Comparison of ENCODE assay signal across 14 mouse cellular contexts in the genomic region with DNA sequence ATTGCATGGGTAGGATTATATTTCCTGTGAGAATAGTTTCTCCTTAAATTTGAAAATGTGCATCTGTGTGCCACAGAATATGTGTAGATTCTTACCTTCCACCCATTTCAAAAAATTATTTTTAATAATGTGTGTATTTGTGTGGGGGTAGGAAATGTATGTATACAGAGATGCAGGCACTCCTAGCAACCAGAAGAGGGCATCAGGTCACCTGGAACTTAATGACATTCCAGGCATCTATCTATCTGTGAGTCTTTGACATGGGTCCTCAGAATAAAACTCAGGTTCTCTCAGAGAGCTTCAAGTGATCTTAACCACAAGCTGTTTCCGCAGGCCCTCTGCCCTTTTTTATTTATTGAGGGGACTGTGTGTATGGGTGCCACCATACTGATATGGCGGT. TPM values are rescaled to one million over a fixed set of nuclear protein-coding genes. Genes with fewer than 3 reads are reported as not detected.
DNase-seq lines count a peak whose midpoint lies in the region; ATAC-seq and TF ChIP-seq lines count a peak whose summit lies in the region.
"Had no signal": no experiment of that assay in that cellular context is flagged by ENCODE, and none has a peak within 500 bp of the region (broad histone marks: within the 10 kb centered on the region; RNA-seq: fewer than 3 reads in every experiment).

No protein-coding gene starts in this region.

- no peak overlapping the region for H3K4me2 ChIP-seq in midbrain, embryonic 14.5 days (ENCODE audit: low read length)
- H3K4me2 ChIP-seq in midbrain, embryonic 16.5 days (ENCODE audit: low read length), result no peak overlapping the region
- no peak overlapping the region for H3K4me2 ChIP-seq in stomach, postnatal 0 days (replicated peaks; ENCODE audit: low read depth)
- H3K4me2 ChIP-seq: embryonic facial prominence, embryonic 12.5 days; hindbrain, embryonic 15.5 days had no signal

- no peaks in the 10 kb centered on the region for H3K9me3 ChIP-seq in midbrain, embryonic 14.5 days (ENCODE audit: control insufficient read depth, low read length)
- H3K9me3 ChIP-seq in midbrain, embryonic 16.5 days (replicated peaks; ENCODE audit: control insufficient read depth, low read length, poor library complexity, severe bottlenecking), result no peaks in the 10 kb centered on the region
- H3K9me3 ChIP-seq in stomach, postnatal 0 days (ENCODE audit: control insufficient read depth, low read length), result no peaks in the 10 kb centered on the region
- H3K9me3 ChIP-seq: embryonic facial prominence, embryonic 12.5 days; hindbrain, embryonic 15.5 days had no signal

- DNase-seq in embryo, embryonic 10.5 days (ENCODE audit: low spot score), result peak; percentile 40
- no peak for DNase-seq in embryo, embryonic 11 days
- DNase-seq in midbrain, embryonic 14.5 days, result peak; percentile 31
- DNase-seq in stomach, postnatal 0 days (ENCODE audit: low spot score), result no peak
- no peak for DNase-seq in ovary, adult 18-20 months (ENCODE audit: low spot score)
- DNase-seq in urinary bladder, postnatal 14 days (ENCODE audit: low spot score), result no peak
- DNase-seq: adrenal gland, adult 8-10 months; kidney, postnatal 25 days; lung, adult 18-20 months; thymus, adult 18-20 months had no signal

- no peaks in the 10 kb centered on the region for H3K4me1 ChIP-seq in midbrain, embryonic 14.5 days (ENCODE audit: control insufficient read depth, insufficient read depth, low read length)
- peaks cover 6% of the 10 kb centered on the region for H3K4me1 ChIP-seq in midbrain, embryonic 16.5 days (ENCODE audit: control insufficient read depth, insufficient read depth, low read length)
- H3K4me1 ChIP-seq in stomach, postnatal 0 days (replicated peaks; ENCODE audit: control insufficient read depth, insufficient read depth), result no peaks in the 10 kb centered on the region

- H3K27me3 ChIP-seq in midbrain, embryonic 14.5 days (ENCODE audit: control insufficient read depth, insufficient read depth, low read length), result no peaks in the 10 kb centered on the region
- H3K27me3 ChIP-seq in midbrain, embryonic 16.5 days (ENCODE audit: control insufficient read depth, insufficient read depth, low read depth, low read length), result no peaks in the 10 kb centered on the region
- H3K27me3 ChIP-seq in stomach, postnatal 0 days (ENCODE audit: control insufficient read depth, insufficient read depth, low read length), result no peaks in the 10 kb centered on the region
- H3K27me3 ChIP-seq: embryonic facial prominence, embryonic 12.5 days; hindbrain, embryonic 15.5 days had no signal

- no peak overlapping the region for H3K4me3 ChIP-seq in midbrain, embryonic 14.5 days (replicated peaks; ENCODE audit: low read depth, low read length)
- H3K4me3 ChIP-seq in midbrain, embryonic 16.5 days (ENCODE audit: low read depth, low read length), result no peak overlapping the region
- H3K4me3 ChIP-seq in stomach, postnatal 0 days (ENCODE audit: low read depth, low read length), result no peak overlapping the region
- H3K4me3 ChIP-seq: embryonic facial prominence, embryonic 12.5 days; hindbrain, embryonic 15.5 days had no signal

- WGBS in midbrain, embryonic 14.5 days, result 87% methylated on average over 2 of the region's 2 CpGs
- 87% methylated on average over 2 of the region's 2 CpGs for WGBS in midbrain, embryonic 16.5 days
- WGBS in stomach, postnatal 0 days, result 77% methylated on average over 2 of the region's 2 CpGs

- H3K9ac ChIP-seq in midbrain, embryonic 14.5 days (replicated peaks; ENCODE audit: low read length), result no peak overlapping the region
- H3K9ac ChIP-seq in midbrain, embryonic 16.5 days (ENCODE audit: low read depth, low read length), result no peak overlapping the region
- H3K9ac ChIP-seq in stomach, postnatal 0 days (ENCODE audit: low read length), result no peak overlapping the region
- H3K9ac ChIP-seq: embryonic facial prominence, embryonic 12.5 days; hindbrain, embryonic 15.5 days had no signal

- H3K27ac ChIP-seq in midbrain, embryonic 14.5 days (replicated peaks; ENCODE audit: low read depth, low read length), result no peak overlapping the region
- H3K27ac ChIP-seq in midbrain, embryonic 16.5 days (ENCODE audit: low read length), result no peak overlapping the region
- H3K27ac ChIP-seq in stomach, postnatal 0 days (replicated peaks), result no peak overlapping the region
- H3K27ac ChIP-seq: embryonic facial prominence, embryonic 12.5 days; hindbrain, embryonic 15.5 days had no signal

- no peak for ATAC-seq in midbrain, embryonic 14.5 days (ENCODE audit: low FRiP score, low TSS enrichment)
- ATAC-seq in midbrain, embryonic 16.5 days, result no peak
- ATAC-seq in erythroblast, adult 5-6 weeks (replicated peaks; ENCODE audit: low FRiP score, poor library complexity, severe bottlenecking), result peak; percentile 70
- ATAC-seq in stomach, postnatal 0 days (ENCODE audit: low FRiP score, low TSS enrichment), result no peak

- peak; percentile 65 for TF ChIP-seq CTCF in stomach, postnatal 0 days (IDR thresholded peaks at IDR 0.05; ENCODE audit: low read depth)

- no peak for TF ChIP-seq EP300 in stomach, postnatal 0 days (optimal IDR thresholded peaks at IDR 0.05)

- H3K36me3 ChIP-seq in midbrain, embryonic 14.5 days (ENCODE audit: control insufficient read depth, insufficient read depth, low read length), result no peaks in the 10 kb centered on the region
- no peaks in the 10 kb centered on the region for H3K36me3 ChIP-seq in midbrain, embryonic 16.5 days (ENCODE audit: control insufficient read depth, insufficient read depth, low read length)
- no peaks in the 10 kb centered on the region for H3K36me3 ChIP-seq in stomach, postnatal 0 days (ENCODE audit: control insufficient read depth, insufficient read depth, low read length)
- H3K36me3 ChIP-seq: embryonic facial prominence, embryonic 12.5 days; hindbrain, embryonic 15.5 days had no signal

RNA-seq across cellular contexts. Expression of a gene that starts 3.2 kb away (rescaled TPM):
- polyA plus RNA-seq in midbrain, embryonic 14.5 days (2014; fragmentation: Nextera tagmentation; extraction: Ambion mirVana), result 72.3 and 76.7 TPM in 2 replicates
- polyA plus RNA-seq in midbrain, embryonic 16.5 days (2015; fragmentation: Nextera tagmentation; extraction: Ambion mirVana), result 40.4 and 53.6 TPM in 2 replicates
- total RNA-seq in erythroblast, adult 5-6 weeks (2015; ENCODE audit: low replicate concordance), result 46.4 and 55.1 TPM in 2 replicates
- 31.2 and 56.3 TPM in 2 replicates for total RNA-seq in erythroblast, adult 5-6 weeks (2017; ENCODE audit: low replicate concordance)
- polyA plus RNA-seq in stomach, postnatal 0 days (2015; fragmentation: Nextera tagmentation; extraction: Ambion mirVana), result 57.6 and 81.6 TPM in 2 replicates

RNA-seq across cellular contexts. Expression of a gene that starts 31.8 kb away (rescaled TPM):
- 9.1 and 10.6 TPM in 2 replicates for polyA plus RNA-seq in midbrain, embryonic 14.5 days (2014; fragmentation: Nextera tagmentation; extraction: Ambion mirVana)
- polyA plus RNA-seq in midbrain, embryonic 16.5 days (2015; fragmentation: Nextera tagmentation; extraction: Ambion mirVana), result 10.5 and 11.1 TPM in 2 replicates
- 2.3 and 2.9 TPM in 2 replicates for total RNA-seq in erythroblast, adult 5-6 weeks (2015; ENCODE audit: low replicate concordance)
- 3.1 and 3.3 TPM in 2 replicates for total RNA-seq in erythroblast, adult 5-6 weeks (2017; ENCODE audit: low replicate concordance)
- polyA plus RNA-seq in stomach, postnatal 0 days (2015; fragmentation: Nextera tagmentation; extraction: Ambion mirVana), result 6.4 and 6.9 TPM in 2 replicates

RNA-seq across cellular contexts. Expression of a gene that starts 31.9 kb away (rescaled TPM):
- polyA plus RNA-seq in midbrain, embryonic 14.5 days (2014; fragmentation: Nextera tagmentation; extraction: Ambion mirVana), result 11.7 and 16.8 TPM in 2 replicates
- polyA plus RNA-seq in midbrain, embryonic 16.5 days (2015; fragmentation: Nextera tagmentation; extraction: Ambion mirVana), result 9.3 and 10.8 TPM in 2 replicates
- 3.1 and 14.4 TPM in 2 replicates for total RNA-seq in erythroblast, adult 5-6 weeks (2015; ENCODE audit: low replicate concordance)
- 7.8 and 28.5 TPM in 2 replicates for total RNA-seq in erythroblast, adult 5-6 weeks (2017; ENCODE audit: low replicate concordance)
- polyA plus RNA-seq in stomach, postnatal 0 days (2015; fragmentation: Nextera tagmentation; extraction: Ambion mirVana), result 2.2 and 2.9 TPM in 2 replicates

Comparison
In these comparisons a context has a peak if more than half of its experiments do, and no peak if none do; other contexts are left out.
1. DNase-seq: peak in embryo, embryonic 10.5 days (single experiment) and midbrain, embryonic 14.5 days (single experiment); none in embryo, embryonic 11 days (single experiment), stomach, postnatal 0 days (single experiment), ovary, adult 18-20 months (single experiment) and urinary bladder, postnatal 14 days (single experiment).